Mouse (Mus musculus): ENCODE measurements around the gene Spint4.
"Not testable (repeated sequence)": the region's sequence is repeated elsewhere in the genome, so short reads cannot be mapped to it uniquely, and the experiment has no call there.

The Spint4 gene

DNA sequence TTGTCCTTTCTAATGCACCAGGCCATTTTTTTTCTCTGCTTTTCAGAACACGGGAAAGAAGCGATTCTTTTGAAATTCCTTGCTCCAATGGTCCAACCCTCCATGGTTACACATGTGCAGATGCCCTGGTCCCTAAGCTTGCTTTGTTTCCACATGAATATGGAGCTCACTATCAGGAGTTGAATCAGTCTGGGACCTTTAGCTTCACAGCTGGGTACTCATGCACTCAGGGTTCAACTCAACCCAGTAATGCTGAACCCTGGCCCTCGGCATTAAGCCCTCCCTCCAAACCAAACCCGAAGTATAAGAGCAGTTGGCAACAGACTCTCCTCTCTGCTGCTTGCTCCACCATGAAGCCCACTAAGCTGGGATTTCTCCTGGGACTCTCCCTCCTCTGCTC, at the start of gene Spint4:
Gene Spint4 (plus strand): TSS at position 301 of the 400 bp plus-strand sequence.
- no peak for DNase-seq

DNA sequence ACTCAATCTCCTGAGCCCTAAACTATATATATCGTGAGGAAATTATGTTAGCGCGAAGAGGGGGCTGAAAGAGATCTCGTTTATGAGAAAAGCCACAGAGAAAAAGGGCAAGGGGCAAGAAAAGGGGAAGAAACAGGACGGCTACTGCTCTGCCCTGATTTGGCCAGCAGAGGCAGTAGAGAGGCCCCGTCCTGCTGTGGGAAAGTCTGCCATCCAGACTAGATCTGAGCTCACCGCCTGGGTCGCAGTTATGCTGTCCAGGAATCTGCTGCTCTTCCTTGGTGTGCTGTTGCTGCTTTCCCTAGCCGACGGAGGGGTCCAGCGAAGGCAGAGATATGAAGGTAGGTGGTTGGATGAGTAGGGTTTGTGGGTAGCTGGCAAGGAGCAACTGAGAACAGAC, 42.4 kb upstream of the Spint4 start, which contains the start of gene Wfdc10:
Gene Wfdc10 (plus strand): TSS at position 189 of the 400 bp plus-strand sequence.
- DNase-seq: peak; percentile 12

DNA sequence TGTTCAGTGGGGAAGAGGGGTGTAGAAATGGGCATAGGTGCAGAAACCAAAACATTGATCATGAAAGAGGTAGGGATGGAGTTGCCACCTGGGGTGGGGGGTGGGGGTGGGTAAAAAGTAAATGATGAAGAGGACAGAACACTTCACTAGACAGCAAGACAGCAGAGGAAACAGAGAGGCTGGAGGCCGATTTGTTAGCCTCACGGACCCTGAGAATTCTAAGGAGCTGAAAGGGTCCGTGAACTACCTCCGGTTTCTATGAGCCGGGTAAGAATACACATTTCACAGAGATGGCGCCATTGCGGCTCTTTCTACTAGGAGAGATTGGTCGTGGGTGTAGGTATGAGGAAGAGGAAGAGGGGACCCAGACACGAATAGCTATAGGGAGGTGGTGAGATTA, 41.8 kb upstream of the Spint4 start, which contains the start of gene Wfdc9:
Gene Wfdc9 (minus strand): TSS at position 101 of the 400 bp plus-strand sequence.
- no peak for DNase-seq

DNA sequence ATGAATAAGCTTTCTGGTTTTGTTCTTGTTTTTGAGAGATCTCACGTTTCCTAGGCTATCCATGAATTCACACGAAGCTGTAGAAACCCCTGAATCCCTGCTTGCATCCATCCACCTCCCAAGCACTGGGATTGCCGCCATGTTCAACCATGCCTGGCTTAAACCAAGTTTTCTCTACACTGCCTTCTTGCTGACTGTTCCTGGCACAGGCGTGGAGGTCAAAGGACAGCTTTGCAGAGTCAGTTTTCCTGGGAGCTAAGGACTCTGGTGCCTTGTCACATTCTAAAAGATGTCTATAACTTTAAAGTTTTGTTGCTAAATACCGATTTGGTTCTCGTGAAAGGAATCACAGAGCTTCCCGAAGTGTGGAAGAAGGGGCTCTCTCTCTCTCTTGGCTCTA, 33.5 kb upstream of the Spint4 start:
- no peak for DNase-seq

DNA sequence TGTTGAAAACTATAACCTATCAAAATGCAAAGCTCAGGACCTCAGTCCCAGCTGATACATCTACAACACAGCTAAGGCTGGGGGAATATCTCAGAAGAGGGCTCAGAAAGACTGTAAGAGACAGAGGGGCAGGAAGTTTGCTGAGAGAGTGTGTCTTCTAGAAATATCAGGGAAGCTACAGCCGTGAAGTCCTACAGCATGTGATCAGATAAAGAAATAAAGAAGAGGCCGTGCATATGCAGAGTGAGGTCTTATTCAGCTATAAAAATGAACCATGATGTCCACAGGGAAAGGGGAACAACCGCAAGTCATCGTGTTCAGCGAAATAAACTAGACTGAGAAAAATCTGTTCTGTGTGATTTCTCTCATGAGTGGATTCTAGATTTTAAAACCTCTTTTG, 28.0 kb upstream of the Spint4 start:
- no peak for DNase-seq

DNA sequence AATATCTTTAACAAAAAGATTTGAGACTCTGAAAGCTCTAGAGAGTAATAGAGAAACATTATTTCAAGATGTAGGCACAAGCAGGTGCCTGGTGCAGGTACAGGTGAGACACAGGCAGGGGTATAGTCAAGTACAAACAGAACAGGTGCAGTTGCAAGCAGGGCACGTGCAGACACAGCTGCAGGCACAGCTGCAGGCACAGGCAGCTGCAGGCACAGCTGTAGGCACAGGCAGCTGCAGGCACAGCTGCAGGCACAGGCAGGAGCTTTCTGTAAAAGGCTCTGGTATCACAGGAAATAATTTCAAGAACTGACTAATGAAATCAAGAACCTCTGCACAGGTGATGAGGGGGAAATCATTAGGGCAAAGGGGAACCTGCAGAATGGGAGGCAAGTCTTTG, 27.4 kb upstream of the Spint4 start:
- no peak for DNase-seq

DNA sequence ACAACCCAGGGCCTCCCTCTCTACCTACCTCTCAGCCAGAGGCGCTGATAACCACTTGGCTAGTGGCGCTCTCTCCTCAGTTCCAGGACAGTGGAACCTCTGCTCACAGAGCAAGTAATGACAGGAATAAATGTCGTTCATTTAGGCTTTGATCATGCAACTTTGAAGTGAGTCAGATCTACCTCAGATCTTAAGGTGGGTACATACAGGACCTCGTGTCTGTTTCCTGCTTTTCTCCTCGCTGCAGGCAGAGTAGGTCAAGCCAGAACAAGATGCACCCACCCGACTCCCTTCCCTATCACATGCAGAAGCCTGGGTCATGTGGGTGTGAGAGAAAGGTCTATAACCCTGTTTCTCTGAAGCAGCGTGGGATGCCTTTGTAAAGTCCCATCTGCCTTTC, 24.3 kb upstream of the Spint4 start, which contains the start of gene Wfdc11:
Gene Wfdc11 (minus strand): TSS at position 101 of the 400 bp plus-strand sequence.
- no peak for DNase-seq

DNA sequence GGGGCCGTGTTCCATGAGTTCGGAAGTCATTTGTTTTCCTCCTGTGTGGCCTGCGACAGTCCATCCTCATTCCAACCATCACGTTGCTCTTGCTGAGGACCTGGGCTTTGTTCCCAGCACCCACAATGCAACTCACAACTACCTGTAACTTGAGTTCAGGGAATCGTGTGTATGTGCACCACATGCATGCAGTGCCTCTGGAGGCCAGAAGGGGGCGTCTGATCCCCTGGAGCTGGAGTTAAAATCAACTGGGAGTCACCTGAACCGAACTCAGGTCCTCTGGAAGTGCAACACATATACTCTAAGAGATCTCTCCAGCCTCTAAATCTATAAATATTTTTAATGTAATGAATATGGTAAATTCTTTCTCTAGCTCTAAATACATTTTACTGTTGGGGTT, 22.2 kb upstream of the Spint4 start:
- no peak for DNase-seq

DNA sequence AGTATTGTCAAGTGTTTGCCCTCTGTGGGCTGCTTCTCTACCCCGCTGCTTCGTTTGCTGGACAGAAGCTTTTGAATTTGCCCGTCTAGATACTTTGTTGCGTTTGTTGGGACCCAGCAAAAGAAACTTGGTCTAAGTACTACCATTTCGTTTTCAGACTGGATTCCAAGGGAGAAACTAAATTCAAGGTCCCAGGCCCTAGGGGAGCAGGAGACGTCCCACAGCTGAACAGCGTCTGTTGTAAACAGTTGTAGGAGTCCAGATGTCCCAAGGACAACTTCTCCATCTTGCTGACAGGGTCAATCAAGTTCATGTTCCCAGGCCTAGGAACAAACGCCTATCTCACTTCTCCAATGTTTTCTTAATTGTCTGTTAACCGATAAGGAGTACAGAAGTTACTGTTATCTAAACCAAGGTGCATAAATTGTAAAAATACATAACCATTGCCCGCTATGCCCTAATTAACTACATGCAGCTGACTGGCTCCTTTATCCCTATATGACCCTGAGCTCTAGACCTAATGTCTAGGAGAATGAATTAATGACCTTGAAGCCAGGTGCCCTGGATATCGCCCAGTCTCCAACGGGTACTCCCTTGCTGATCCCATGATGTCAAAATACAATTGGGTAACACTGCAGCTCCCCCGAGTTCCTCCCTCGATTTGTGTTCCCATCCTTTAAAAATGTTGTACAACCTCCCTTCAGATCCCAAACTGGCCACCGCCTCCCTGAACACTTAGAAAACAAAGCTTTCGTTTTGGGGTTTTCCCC, 21.2 kb upstream of the Spint4 start:
- DNase-seq: no peak

DNA sequence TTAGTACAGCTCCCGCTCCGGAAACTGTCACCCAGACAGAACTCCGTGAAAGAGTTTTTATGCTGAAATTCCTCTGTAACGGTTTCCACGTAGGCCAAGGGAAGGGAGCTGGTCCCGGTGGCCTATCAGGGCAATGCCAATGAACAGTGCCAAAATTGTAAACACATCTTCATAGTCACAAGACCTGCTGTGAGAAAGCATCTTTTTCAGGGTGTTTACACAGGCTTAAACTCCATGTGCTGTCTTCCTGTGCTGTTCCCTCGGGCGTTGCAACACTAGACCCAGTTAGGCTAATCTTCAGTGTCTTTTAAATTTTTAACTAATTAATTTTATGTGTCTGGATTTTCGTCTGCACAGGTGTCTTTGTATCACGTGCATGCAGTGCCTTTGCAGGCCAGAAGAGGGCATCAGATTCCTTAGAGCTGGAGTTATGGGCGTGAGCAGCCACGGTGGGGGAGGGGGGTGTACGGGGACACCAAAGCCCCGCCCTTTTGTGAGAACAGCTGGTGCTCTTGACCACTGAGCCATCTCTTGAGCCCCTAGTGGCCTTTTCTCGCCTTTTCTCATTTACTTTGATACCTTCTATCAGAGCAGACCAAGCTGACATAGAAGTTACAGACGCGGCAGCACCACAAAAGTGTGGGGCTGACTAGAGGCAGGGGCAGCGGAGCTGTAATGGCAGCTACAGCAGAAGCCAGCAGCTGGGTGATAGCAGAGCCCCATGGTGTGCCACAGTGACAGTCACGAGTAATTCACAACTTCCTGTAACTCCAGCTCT, 19.3 kb upstream of the Spint4 start:
- DNase-seq: peak; percentile 19

DNA sequence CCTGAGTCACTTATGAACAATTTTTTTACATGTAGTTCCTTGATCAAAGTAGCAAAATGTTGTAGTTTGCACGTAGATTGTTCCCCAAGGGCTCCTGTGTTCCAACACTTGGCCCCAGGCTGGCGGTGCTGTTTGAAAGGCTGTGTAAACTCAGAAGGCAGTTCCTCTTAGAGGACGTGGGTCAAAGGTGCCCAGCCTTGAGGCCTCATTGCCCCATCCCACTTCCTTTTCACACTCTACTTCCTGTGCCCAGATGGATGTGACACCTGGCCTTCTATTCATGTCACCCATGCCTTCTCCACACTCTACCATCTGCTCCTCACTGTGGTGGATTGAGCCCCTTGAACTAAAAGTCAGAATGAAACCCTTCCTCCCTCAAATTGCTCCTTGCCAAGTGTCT, 18.4 kb upstream of the Spint4 start:
- DNase-seq: no peak

DNA sequence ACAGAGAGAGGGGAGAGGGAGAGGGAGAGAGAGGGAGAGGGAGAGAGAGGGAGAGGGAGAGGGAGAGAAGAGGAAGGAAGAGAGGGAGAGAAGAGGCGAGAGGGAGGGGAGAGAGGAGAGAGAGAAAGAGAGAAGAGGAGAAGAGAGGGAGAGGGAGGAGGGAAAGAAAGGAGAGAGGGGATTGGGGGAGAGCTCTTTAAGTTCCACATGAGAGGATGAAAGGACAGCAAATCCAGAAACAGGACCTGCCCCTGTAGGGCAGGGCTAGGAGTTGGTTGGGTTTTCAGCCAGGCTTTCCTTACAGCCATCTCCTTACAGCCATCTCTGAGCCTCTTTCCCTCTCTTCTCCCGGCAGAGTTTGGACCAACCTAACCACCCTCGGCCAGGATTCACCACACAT, 13.5 kb upstream of the Spint4 start, which contains the start of gene Wfdc13:
Gene Wfdc13 (plus strand): TSS at position 301 of the 400 bp plus-strand sequence.
- DNase-seq: no peak

DNA sequence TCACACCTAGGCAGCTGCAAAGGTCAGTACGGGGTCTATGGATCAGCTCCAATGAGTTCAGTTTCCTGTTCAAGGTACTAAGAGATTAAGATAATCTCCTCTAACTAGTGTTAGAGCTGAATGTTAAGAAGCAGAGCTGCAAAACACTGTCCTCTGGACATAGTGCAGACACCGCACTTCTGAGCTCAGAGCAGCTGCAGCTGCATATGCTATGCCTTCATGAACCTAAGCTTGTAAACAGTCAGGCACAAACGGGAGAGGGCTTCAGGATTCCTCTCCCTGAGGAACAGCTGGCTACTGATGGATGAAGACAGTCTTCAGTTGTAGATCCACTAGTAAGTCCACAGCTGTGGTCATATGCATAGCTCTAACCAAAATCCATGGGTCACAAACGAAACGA, 2.7 kb downstream of the Spint4 start:
- DNase-seq: no peak

DNA sequence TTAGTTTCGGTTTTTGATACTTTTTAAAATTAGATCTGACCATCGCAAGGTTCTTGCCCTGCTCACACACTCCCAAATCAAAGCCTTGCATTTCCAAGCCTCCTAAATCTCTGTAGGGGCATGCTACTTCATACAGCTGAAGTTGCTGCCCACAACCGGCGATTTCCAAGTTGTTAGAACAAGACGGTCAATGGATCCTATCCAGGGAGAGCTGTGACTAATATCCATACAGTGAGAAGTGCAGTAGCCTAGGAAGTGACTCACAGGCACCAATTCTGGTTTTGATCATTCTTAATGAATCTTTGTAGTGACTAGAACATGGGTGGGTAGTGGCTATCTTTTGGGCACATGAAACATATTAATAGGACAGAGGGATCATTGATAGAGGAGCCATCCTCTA, 3.5 kb downstream of the Spint4 start:
- DNase-seq: no peak

DNA sequence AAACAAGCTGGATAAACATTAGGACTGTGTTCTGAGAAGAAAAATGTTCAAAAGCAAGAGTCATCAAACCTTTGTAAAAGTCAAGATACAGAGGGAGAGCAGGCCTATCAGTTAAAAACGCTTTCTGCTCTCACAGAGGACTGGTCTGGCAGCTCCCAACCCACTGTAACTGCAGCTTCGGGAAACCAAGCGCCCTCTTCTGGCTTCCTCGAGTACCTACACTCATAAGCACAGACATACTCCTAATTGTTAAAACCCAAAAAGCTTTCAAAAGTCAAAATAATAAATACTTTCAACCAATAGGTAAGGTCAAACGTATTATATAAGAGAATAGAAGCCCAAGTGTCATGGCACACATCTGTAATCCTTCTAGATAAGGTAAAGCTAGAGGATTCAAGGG, 5.9 kb downstream of the Spint4 start:
- no peak for DNase-seq

DNA sequence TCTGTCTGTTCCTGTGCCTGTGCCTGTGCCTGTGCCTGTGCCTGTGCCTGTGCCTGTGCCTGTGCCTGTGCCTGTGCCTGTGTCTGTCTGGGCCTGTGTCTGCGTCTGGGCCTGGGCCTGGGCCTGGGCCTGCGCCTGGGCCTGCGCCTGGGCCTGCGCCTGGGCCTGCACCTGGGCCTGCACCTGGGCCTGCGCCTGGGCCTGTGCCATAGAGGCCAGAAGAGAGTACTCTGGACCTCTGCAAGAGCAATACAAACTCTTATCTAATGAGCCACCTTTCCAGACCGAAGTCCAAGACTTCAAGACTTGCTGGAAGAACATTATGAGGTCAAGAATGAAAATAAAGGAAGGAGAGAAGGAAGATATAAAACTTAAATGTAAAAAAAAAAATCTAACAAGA, 7.0 kb downstream of the Spint4 start:
- no peak for DNase-seq

DNA sequence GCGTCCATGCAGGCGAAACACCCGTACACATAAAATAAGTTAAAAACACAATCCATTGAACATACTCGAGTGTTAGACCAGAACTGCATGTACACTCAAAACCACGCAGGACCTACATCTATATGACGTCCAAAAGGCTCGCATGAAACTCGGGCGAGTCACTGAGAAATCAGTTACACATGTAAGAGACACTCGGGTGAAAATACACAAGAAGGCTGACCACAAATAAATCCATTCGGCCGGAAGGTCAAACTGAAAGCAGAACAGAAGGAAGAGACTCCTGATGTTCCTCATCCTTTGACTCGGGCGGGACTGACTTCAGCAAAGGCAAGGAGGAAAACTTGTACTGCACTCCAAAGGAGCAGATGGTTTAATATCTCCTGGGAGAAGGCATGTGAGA, 7.7 kb downstream of the Spint4 start:
- DNase-seq: no peak

DNA sequence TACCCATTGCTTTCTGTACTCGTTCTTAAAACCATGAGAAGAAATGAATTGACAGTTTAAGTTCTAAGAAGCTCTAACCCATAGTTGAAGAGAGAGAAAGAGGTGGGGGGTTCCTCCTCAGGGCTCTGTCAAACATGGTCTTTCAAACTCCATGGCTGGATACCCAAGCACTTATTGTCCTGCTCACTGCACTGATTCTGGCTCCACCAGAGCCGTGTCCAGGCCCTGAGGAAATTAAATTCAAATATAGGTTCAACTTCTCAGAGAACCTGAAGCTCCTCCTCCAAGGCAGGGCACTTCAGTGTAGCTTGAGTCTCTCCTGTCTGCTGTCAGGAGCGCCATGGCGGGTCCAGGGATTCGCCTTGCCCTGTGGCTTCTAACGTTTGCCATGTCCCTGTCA, 16.7 kb downstream of the Spint4 start, which contains the start of gene Spint5:
Gene Spint5 (plus strand): TSS at position 301 of the 400 bp plus-strand sequence.
- no peak for DNase-seq

DNA sequence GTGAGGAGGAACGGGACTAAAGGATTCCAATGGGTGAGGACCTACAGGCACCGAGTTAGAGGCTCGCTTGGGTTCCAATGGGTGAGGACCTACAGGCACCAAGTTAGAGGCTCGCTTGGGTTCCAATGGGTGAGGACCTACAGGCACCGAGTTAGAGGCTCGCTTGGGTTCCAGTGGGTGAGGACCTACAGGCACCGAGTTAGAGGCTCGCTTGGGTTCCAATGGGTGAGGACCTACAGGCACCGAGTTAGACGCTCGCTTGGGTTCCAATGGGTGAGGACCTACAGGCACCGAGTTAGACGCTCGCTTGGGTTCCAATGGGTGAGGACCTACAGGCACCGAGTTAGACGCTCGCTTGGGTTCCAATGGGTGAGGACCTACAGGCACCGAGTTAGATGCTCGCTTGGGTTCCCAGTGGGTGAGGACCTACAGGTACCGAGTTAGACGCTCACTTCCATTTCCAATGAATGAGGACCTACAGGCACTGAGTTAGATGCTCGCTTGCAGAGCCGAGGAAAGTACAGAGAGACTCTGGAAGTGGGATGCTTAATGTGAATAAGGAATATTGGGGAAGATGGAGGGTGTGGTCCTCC, 18.0 kb downstream of the Spint4 start:
- not testable (repeated sequence) for DNase-seq

DNA sequence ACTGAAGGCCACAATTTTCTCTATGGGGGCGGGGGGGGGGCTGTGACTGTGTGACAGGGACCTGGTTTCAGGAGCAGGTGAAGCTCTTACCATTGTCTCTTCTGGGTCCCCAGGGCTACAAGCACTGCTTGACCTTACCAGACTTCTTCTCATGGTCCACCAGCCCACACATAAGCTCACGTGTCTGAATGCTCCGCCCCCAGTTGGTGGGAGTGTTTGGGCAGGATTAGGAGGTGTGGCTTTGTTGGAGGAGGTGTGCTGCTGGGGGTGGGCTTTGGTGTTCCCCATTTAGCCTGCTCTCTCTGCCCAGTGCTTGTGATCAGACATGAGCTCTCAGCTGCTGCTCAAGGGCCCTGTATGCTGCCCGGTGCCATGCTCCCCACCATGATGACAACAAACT, 25.0 kb downstream of the Spint4 start:
- DNase-seq: no peak

DNA sequence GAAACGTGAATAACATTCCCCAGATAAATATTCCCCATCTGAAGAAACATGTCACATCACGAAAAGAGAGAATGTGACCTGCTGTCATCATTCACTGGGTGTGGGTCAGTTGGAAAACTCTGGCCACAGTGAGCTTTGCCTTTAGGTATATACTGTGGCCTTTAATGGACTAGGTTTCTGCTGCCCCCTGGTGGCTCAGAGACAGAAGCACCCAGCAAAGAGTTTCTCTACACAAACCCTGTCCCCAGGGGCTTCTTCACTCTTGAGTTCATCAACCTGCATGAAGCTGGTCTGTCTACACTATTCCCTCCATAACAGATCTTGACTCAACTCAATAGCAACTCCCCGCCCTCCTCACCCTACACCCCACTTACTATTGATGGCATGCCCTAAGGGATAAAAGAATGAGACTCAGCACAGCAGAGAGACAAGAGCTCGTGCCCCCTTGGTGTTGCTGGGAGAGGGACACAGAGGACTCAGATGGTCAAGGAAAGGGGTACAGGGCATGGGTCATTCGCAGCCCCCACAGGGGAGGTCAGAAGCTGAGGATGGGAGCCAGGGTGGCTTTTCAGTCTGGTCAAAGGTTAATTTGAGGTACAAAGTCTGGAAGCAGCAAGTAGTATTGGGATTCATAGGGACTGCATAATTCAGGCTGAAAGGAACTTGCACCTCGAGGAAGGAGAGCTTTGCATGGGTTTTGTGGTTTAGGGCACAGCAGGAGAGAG, 27.8 kb downstream of the Spint4 start:
- DNase-seq: peak; percentile 33

DNA sequence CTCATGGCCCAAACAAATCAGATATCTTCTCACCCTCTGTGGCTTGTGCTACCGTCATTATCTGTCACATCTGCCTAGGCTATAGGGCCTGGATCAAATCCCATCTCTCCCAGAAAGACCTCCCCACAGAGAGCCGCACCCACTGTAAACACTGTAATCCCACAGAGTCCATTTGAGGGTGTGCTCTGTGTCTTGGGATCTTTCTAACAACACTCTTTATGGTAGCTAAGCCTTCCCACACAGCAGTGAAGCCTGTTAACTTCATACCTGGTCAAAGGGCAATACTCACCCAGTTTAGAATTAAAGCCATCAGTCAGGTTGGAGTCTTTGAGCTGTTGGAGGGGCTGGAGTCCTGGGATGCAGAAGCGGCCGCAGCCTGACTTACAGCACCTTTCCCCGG, 33.4 kb downstream of the Spint4 start:
- no peak for DNase-seq

DNA sequence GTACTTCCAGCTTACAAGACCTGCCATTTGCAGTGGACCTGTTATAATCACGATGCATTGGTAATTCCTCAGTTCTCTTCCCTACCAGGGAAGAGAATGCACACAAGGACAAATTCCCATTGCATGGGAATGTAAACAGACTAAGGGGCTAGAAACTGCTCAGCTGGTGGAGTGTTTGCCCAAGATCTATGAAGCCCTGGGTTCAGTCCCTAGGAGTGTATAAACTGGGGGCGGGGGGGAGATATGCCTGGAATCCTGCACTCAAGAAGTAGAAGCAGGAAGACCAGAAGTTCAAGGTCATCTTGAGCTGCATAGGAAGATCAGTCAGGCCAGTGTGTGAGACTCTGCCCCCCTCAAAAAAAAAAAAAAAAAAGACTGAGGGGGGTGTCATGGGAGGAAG, 35.0 kb downstream of the Spint4 start:
- no peak for DNase-seq

Data from cerebellum, adult 11 months (tissue).